Mouse (Mus musculus) limb, embryonic 12.5 days (tissue): ENCODE data around the gene Cntnap5a. TPM values are rescaled to one million over a fixed set of nuclear protein-coding genes. Genes with fewer than 3 reads are reported as not detected.

ENCODE experiments used
- ATAC-seq: fragments of 200-750 bp; cut with Nextera tagmentation; 2 replicates; pipeline ENCODE4 v1.8.0; 2017; ENCODE audit warnings: low read depth, moderate TSS enrichment; ENCODE audit not compliant: insufficient number of reproducible peaks, insufficient read depth, low FRiP score, low TSS enrichment
- H3K27ac ChIP-seq: fragments of 300-500 bp; sonication (generic); 2 replicates; pipeline ENCODE4 v1.5.1; 2016; ENCODE audit warnings: mild to moderate bottlenecking, moderate library complexity
- H3K27me3 ChIP-seq: fragments of 300-500 bp; sonication (generic); 2 replicates; pipeline ENCODE4 v1.6.1; 2016; ENCODE audit warnings: mild to moderate bottlenecking, moderate library complexity
- H3K36me3 ChIP-seq: fragments of 300-500 bp; sonication (generic); 2 replicates; pipeline ENCODE4 v1.6.1; 2016; ENCODE audit warnings: mild to moderate bottlenecking, moderate library complexity
- H3K4me1 ChIP-seq: fragments of 300-500 bp; sonication (generic); replicated peaks from 2 replicates; pipeline ENCODE4 v1.6.1; 2016
- H3K4me2 ChIP-seq: fragments of 300-500 bp; sonication (generic); 2 replicates; pipeline ENCODE4 v1.6.1; 2016; ENCODE audit warnings: mild to moderate bottlenecking, moderate library complexity
- H3K4me3 ChIP-seq: fragments of 300-500 bp; sonication (generic); replicated peaks from 2 replicates; pipeline ENCODE4 v1.5.1; 2016; ENCODE audit warnings: mild to moderate bottlenecking
- H3K9ac ChIP-seq: fragments of 300-500 bp; sonication (generic); replicated peaks from 2 replicates; pipeline ENCODE4 v1.6.1; 2016; ENCODE audit warnings: mild to moderate bottlenecking, moderate library complexity
- H3K9me3 ChIP-seq: fragments of 300-500 bp; sonication (generic); 2 replicates; pipeline ENCODE4 v1.6.1; 2016; ENCODE audit warnings: mild to moderate bottlenecking, moderate library complexity
- WGBS: fragments of 180-500 bp; shearing (Covaris S2); methylation state at CpG from one replicate; pipeline ENCODE4 v1.1.7; 2016; 5-methylcytosine and 5-hydroxymethylcytosine counted together
- polyA plus RNA-seq: library from polyadenylated mRNA; unstranded; fragments of >200 nt; fragmentation: Nextera tagmentation; extraction: Ambion mirVana; gene quantifications from 2 replicates; pipeline ENCODE4 v1.2.1, GENCODE M21; 2016

Gene Cntnap5a
- polyA plus RNA-seq: not detected in 2 replicates

DNA sequence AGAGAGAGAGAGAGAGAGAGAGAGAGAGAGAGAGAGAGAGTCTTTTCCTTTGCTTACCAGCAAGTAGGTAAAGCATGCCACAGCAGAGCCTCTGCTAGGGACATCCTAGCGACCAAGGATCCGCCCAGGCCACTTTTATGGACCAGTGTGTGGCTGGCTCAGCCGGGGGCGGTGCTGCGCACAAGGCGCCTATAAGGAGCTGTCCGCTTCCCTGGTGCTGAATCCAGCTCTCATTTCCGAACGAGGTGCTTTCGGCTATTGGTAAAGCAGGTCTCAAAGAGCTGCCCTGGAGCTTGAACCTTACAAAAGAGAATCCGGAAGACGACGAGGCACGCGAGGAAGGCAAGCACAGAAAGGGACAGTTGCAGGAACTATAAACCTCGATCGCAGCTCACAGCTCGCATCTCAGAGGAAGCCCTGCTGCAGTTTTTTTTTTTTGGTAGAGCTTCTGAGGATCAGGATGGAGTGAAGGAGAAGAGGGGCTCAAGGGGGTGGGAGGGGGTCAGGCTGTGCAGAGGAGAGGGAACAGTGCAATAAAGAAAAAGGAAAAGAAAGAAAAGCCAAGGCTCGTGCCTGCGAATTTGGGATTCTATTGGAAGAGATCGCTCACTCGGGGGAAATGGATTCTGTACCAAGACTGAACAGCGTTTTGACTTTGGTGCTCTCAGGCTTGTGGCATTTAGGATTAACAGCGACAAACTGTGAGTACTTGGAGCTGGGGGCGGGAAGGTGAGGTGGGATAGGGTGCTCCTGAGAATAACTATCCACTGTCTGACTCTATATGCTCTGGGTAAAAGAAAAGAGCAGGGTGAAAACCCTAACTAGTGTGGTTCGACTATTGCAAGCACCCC lies at the start of gene Cntnap5a:
Gene Cntnap5a, plus strand, starts transcription at position 239 of the 851 bp plus-strand sequence.
- ATAC-seq: no peak
- no peaks in the 10 kb centered on the region for H3K27me3 ChIP-seq
- 13% methylated on average over 26 of the region's 26 CpGs for WGBS
- no peak within 1 kb of the TSS for H3K9ac ChIP-seq
- H3K36me3 ChIP-seq: no peaks in the 10 kb centered on the region
- H3K27ac ChIP-seq: no peak within 1 kb of the TSS
- no peaks in the 10 kb centered on the region for H3K4me1 ChIP-seq
- H3K9me3 ChIP-seq: no peaks in the 10 kb centered on the region
- no peak within 1 kb of the TSS for H3K4me2 ChIP-seq
- H3K4me3 ChIP-seq: no peak within 1 kb of the TSS

DNA sequence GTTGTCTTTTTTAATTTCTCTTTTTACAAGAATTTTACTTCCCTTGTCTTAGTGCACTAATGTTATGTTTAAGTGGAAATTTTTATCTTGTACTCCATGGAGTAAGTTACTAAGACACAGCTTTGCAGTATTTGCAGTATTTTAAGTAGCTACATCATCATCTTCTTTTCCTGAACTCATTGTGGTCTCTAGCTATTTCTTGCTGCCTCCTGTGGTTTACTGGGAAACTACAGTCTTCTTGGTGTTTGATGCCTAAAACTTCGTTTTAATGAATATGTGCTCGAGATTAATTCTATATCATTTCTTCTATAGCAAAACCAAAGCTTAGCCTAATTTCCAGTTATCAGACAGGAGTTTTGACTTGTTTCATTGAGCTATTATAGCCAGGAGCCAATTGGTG lies 37.6 kb upstream of the Cntnap5a start:
- H3K9ac ChIP-seq: no peak overlapping the region
- H3K4me3 ChIP-seq: no peak overlapping the region
- H3K4me2 ChIP-seq: no peak overlapping the region
- H3K9me3 ChIP-seq: no peaks in the 10 kb centered on the region
- H3K4me1 ChIP-seq: no peaks in the 10 kb centered on the region
- 72% methylated on average over 2 of the region's 2 CpGs for WGBS
- no peaks in the 10 kb centered on the region for H3K27me3 ChIP-seq
- no peaks in the 10 kb centered on the region for H3K36me3 ChIP-seq
- no peak overlapping the region for H3K27ac ChIP-seq
- ATAC-seq: no peak

DNA sequence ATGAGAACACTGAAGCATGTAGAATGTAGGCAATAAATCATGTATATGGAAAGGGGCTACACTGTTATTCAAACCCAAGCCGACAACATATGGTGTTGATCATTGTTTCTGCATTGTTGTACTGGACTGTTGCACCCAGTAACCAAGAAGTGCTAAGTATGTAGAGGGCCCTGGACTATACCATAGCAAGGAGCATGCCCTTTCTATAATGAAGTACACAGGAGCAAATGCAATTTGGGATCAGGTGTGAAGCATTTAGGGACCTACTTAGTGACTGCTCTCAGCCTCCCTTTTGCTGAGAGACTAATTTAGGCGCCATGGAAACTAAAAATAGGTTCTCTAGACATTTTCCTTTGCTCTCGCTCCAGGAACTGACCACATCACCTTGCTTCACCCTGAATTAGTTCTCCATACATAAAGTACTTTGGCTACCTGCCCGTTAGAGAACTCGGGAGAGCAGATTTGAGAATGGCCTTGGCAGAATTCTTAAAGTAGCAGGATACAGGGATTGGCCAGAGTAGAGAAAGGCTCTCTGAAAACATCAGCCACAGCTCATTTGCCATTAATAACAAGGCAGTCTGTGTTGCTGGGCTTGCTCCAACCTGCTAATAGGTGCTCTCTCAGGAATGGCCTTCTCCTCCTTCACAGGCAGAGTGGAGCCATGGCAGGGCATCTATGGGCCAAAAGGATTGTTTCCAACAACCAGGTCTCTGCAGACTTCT lies 26.1 kb upstream of the Cntnap5a start:
- no peak overlapping the region for H3K9ac ChIP-seq
- no peaks in the 10 kb centered on the region for H3K4me1 ChIP-seq
- WGBS: 77% methylated on average over 5 of the region's 5 CpGs
- ATAC-seq: no peak
- H3K4me3 ChIP-seq: no peak overlapping the region
- H3K9me3 ChIP-seq: no peaks in the 10 kb centered on the region
- H3K4me2 ChIP-seq: no peak overlapping the region
- no peak overlapping the region for H3K27ac ChIP-seq
- no peaks in the 10 kb centered on the region for H3K27me3 ChIP-seq
- H3K36me3 ChIP-seq: no peaks in the 10 kb centered on the region

DNA sequence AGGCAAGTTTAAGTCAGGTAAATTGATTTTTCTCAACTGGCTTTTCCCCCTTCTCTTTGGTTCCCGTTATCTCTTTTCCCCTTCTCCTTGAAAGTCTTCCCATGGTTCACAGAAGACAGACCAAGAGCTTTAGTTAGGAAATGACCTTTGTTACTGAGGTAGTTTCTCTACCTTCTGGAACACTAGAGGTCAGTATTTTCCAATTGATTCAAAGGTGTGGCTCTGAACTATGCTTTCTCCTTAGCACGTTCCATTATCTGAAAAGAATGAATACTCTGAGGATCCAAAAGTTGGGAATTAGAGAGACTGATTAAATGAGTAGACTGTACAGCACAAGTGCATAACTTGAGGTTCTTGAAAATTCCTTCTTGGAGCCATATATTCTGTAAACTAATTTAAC lies 1.9 kb downstream of the Cntnap5a start:
- no peaks in the 10 kb centered on the region for H3K9me3 ChIP-seq
- H3K4me2 ChIP-seq: no peak overlapping the region
- H3K27me3 ChIP-seq: no peaks in the 10 kb centered on the region
- WGBS: 47% methylated on average over 2 of the region's 2 CpGs
- no peak overlapping the region for H3K27ac ChIP-seq
- H3K9ac ChIP-seq: no peak overlapping the region
- no peak overlapping the region for H3K4me3 ChIP-seq
- H3K36me3 ChIP-seq: no peaks in the 10 kb centered on the region
- H3K4me1 ChIP-seq: no peaks in the 10 kb centered on the region
- ATAC-seq: no peak

GRCm38 (mm10) chr1:115699798-115700197 lies 15.2 kb downstream of the Cntnap5a start:
- Histone ChIP-seq H3K4me3 (no peak overlapping the region), H3K9ac (no peak overlapping the region), H3K9me3 (no peaks in the 10 kb centered on the region), H3K27ac (no peak overlapping the region), H3K27me3 (no peaks in the 10 kb centered on the region), H3K4me2 (no peak overlapping the region), H3K4me1 (no peaks in the 10 kb centered on the region), H3K36me3 (no peaks in the 10 kb centered on the region)
- WGBS: 65% methylated on average over 2 of the region's 2 CpGs
- no peak for ATAC-seq

GRCm38 (mm10) chr1:115742556-115742955 lies 58.0 kb downstream of the Cntnap5a start:
- Histone ChIP-seq H3K4me2 (no peak overlapping the region), H3K27me3 (no peaks in the 10 kb centered on the region), H3K9me3 (no peaks in the 10 kb centered on the region), H3K4me1 (no peaks in the 10 kb centered on the region), H3K36me3 (no peaks in the 10 kb centered on the region), H3K9ac (no peak overlapping the region), H3K27ac (no peak overlapping the region), H3K4me3 (no peak overlapping the region)
- no peak for ATAC-seq
- 74% methylated on average over 5 of the region's 5 CpGs for WGBS

GRCm38 (mm10) chr1:115745569-115745968 lies 61.0 kb downstream of the Cntnap5a start:
- Histone ChIP-seq H3K27ac (no peak overlapping the region), H3K9me3 (no peaks in the 10 kb centered on the region), H3K27me3 (no peaks in the 10 kb centered on the region), H3K9ac (no peak overlapping the region), H3K4me3 (no peak overlapping the region), H3K4me2 (no peak overlapping the region), H3K4me1 (no peaks in the 10 kb centered on the region), H3K36me3 (no peaks in the 10 kb centered on the region)
- no peak for ATAC-seq

- no peak overlapping the region for H3K9ac ChIP-seq
- ATAC-seq: no peak
- 71% methylated on average over 5 of the region's 5 CpGs for WGBS
- H3K4me3 ChIP-seq: no peak overlapping the region
- no peaks in the 10 kb centered on the region for H3K36me3 ChIP-seq
- no peak overlapping the region for H3K4me2 ChIP-seq
- H3K4me1 ChIP-seq: no peaks in the 10 kb centered on the region
- H3K9me3 ChIP-seq: no peaks in the 10 kb centered on the region
- no peaks in the 10 kb centered on the region for H3K27me3 ChIP-seq
- H3K27ac ChIP-seq: no peak overlapping the region
Observed at GRCm38 (mm10) chr1:115784737-115785136, 100.2 kb downstream of the Cntnap5a start.

DNA sequence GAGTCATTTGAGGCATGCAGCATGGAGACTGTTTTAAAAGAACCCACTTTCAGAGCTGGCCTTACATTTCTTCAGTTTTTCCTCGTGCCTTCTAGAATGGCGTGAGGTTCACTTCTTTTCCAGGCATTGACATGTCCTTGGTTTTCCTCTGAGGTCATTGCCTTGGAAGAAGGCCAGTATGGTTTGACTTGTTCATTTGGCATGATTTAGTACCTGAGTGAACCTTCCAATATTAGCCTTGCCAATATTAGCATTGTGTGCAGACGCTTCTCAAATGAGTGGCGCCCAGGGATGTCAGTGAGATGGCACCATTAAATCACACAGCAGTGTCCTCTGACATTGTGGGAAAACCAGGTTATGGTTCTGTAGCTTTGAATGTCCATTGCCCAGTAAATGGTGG lies 158.0 kb downstream of the Cntnap5a start:
- Histone ChIP-seq H3K27me3 (no peaks in the 10 kb centered on the region), H3K9me3 (no peaks in the 10 kb centered on the region), H3K36me3 (no peaks in the 10 kb centered on the region), H3K27ac (no peak overlapping the region), H3K4me3 (no peak overlapping the region), H3K9ac (no peak overlapping the region), H3K4me1 (no peaks in the 10 kb centered on the region), H3K4me2 (no peak overlapping the region)
- no peak for ATAC-seq
- WGBS: 91% methylated on average over 4 of the region's 4 CpGs

GRCm38 (mm10) chr1:115847605-115848004 lies 163.0 kb downstream of the Cntnap5a start:
- no peaks in the 10 kb centered on the region for H3K36me3 ChIP-seq
- no peaks in the 10 kb centered on the region for H3K9me3 ChIP-seq
- no peaks in the 10 kb centered on the region for H3K27me3 ChIP-seq
- H3K4me2 ChIP-seq: no peak overlapping the region
- H3K4me1 ChIP-seq: no peaks in the 10 kb centered on the region
- H3K4me3 ChIP-seq: no peak overlapping the region
- no peak overlapping the region for H3K27ac ChIP-seq
- no peak overlapping the region for H3K9ac ChIP-seq
- 43% methylated on average over 2 of the region's 2 CpGs for WGBS
- ATAC-seq: no peak

GRCm38 (mm10) chr1:115852206-115852605 lies 167.7 kb downstream of the Cntnap5a start:
- H3K4me2 ChIP-seq: no peak overlapping the region
- no peaks in the 10 kb centered on the region for H3K36me3 ChIP-seq
- ATAC-seq: no peak
- no peaks in the 10 kb centered on the region for H3K4me1 ChIP-seq
- no peak overlapping the region for H3K27ac ChIP-seq
- H3K9ac ChIP-seq: no peak overlapping the region
- no peaks in the 10 kb centered on the region for H3K9me3 ChIP-seq
- no peaks in the 10 kb centered on the region for H3K27me3 ChIP-seq
- H3K4me3 ChIP-seq: no peak overlapping the region
